Mouse (Mus musculus) urinary bladder, postnatal 0 days (tissue): Measurements from ENCODE around the gene Gm14459. TPM values are rescaled to one million over a fixed set of nuclear protein-coding genes. Genes with fewer than 3 reads are reported as not detected.

Experiments
- polyA plus RNA-seq: library from polyadenylated mRNA; unstranded; fragments of >200 nt; fragmentation: Nextera tagmentation; extraction: Ambion mirVana; gene quantifications from 2 replicates; pipeline ENCODE4 v1.2.1, GENCODE M21; 2015

Gm14459 gene
- polyA plus RNA-seq = not detected in 2 replicates

DNA sequence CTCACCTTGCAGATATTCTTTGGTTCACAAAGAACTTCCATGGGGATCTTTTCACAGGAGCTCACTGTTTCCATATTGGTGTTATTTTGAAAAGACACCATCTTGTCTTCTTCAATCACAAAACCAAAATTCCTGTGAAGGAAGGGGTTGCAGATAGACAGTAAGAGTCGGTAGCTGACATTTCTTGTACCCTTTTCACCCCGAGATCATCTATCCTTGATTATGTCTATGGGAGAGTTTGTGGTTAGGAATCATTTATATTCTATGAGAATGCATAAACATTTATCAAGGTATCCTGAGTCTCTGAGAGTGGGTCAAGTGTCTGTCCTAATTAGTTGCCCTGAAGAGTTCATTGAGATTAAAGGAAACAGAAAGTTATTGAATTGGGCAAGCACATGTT, at the start of gene Gm14459:
Gene Gm14459 (minus strand): TSS at position 101 of the 400 bp plus-strand sequence.

GRCm38 (mm10) chrX:8548155-8548554, 23.4 kb upstream of the Gm14459 start, which contains the start of gene Ssxb6:
Gene Ssxb6, minus strand, starts transcription at chrX:8548255.

Other genes with a start within 250 kb of the Gm14459 start
- gene Ssxb10, start 197.5 kb downstream of the Gm14459 start, polyA plus RNA-seq = not detected in 2 replicates
- gene Ssxb9, start 158.0 kb downstream of the Gm14459 start, polyA plus RNA-seq = not detected in 2 replicates
- gene Ssxb1, start 111.6 kb downstream of the Gm14459 start, polyA plus RNA-seq = not detected in 2 replicates
- not detected in 2 replicates for gene Ssxb2, start 63.2 kb downstream of the Gm14459 start, polyA plus RNA-seq
- gene Ssxb6, start 23.3 kb upstream of the Gm14459 start, polyA plus RNA-seq = not detected in 2 replicates
- gene Ssxb3, start 66.9 kb upstream of the Gm14459 start, polyA plus RNA-seq = not detected in 2 replicates
- gene Ssxb8, start 165.9 kb upstream of the Gm14459 start, polyA plus RNA-seq = not detected in 2 replicates
- not detected in 2 replicates for gene Ssx9, start 223.5 kb upstream of the Gm14459 start, polyA plus RNA-seq